Mouse (Mus musculus) midbrain, embryonic 14.5 days (tissue): Measurements from ENCODE around the gene Olfr66. TPM values are rescaled to one million over a fixed set of nuclear protein-coding genes. Genes with fewer than 3 reads are reported as not detected.
A peak's percentile ranks its signal among the peaks of the same experiment; 100 is the strongest.

Experiments used
- ATAC-seq: fragments of 200-750 bp; cut with Nextera tagmentation; 2 replicates; pipeline ENCODE4 v1.8.0; 2017; ENCODE audit warnings: moderate number of reproducible peaks, moderate library complexity; ENCODE audit not compliant: low FRiP score, low TSS enrichment
- DNase-seq: peaks from one replicate; pipeline ENCODE4 v3.0.0-alpha.2; 2015
- H3K27ac ChIP-seq: fragments of 300-500 bp; sonication (generic); replicated peaks from 2 replicates; pipeline ENCODE4 v1.5.1; 2014; ENCODE audit warnings: mild to moderate bottlenecking, low read depth, low read length, moderate library complexity
- H3K27me3 ChIP-seq: fragments of 300-500 bp; sonication (generic); 2 replicates; pipeline ENCODE4 v1.6.1; 2014; ENCODE audit warnings: low read length, control low read depth, mixed read lengths; ENCODE audit not compliant: control insufficient read depth, insufficient read depth
- H3K36me3 ChIP-seq: fragments of 300-500 bp; sonication (generic); 2 replicates; pipeline ENCODE4 v1.6.1; 2014; ENCODE audit warnings: low read length, control low read depth; ENCODE audit not compliant: control insufficient read depth, insufficient read depth
- H3K4me1 ChIP-seq: fragments of 300-500 bp; sonication (generic); 2 replicates; pipeline ENCODE4 v1.6.1; 2014; ENCODE audit warnings: mild to moderate bottlenecking, antibody characterized with exemption, low read length, control low read depth; ENCODE audit not compliant: control insufficient read depth, insufficient read depth
- H3K4me2 ChIP-seq: fragments of 300-500 bp; sonication (generic); 2 replicates; pipeline ENCODE4 v1.6.1; 2014; ENCODE audit warnings: mild to moderate bottlenecking, low read length, moderate library complexity
- H3K4me3 ChIP-seq: fragments of 300-500 bp; sonication (generic); replicated peaks from 2 replicates; pipeline ENCODE4 v1.5.1; 2014; ENCODE audit warnings: low read depth, low read length
- H3K9ac ChIP-seq: fragments of 300-500 bp; sonication (generic); replicated peaks from 2 replicates; pipeline ENCODE4 v1.6.1; 2014; ENCODE audit warnings: mild to moderate bottlenecking, low read length, moderate library complexity
- H3K9me3 ChIP-seq: fragments of 300-500 bp; sonication (generic); 2 replicates; pipeline ENCODE4 v1.6.1; 2016; ENCODE audit warnings: low read length, control low read depth, mixed read lengths; ENCODE audit not compliant: control insufficient read depth
- WGBS: fragments of 180-500 bp; shearing (Covaris S2); extraction: QIAGEN DNeasy Blood & Tissue Kit; methylation state at CpG from one replicate; pipeline ENCODE4 v1.1.7; 2014; 5-methylcytosine and 5-hydroxymethylcytosine counted together
- polyA plus RNA-seq: library from polyadenylated mRNA; unstranded; fragments of >200 nt; fragmentation: Nextera tagmentation; extraction: Ambion mirVana; gene quantifications from 2 replicates; pipeline ENCODE4 v1.2.1, GENCODE M21; 2014

The Olfr66 gene
- not detected in 2 replicates for polyA plus RNA-seq

GRCm38 (mm10) chr7:103886152-103886551, at the start of gene Olfr66:
Olfr66 (minus strand) TSS chr7:103886252.
- no peak for ATAC-seq
- no peak within 1 kb of the TSS for H3K4me3 ChIP-seq
- H3K9me3 ChIP-seq, result no peaks in the 10 kb centered on the region
- no peak within 1 kb of the TSS for H3K9ac ChIP-seq
- no peak within 1 kb of the TSS for H3K4me2 ChIP-seq
- no peak for DNase-seq
- no peaks in the 10 kb centered on the region for H3K36me3 ChIP-seq
- no peak within 1 kb of the TSS for H3K27ac ChIP-seq
- H3K27me3 ChIP-seq, result no peaks in the 10 kb centered on the region
- H3K4me1 ChIP-seq, result no peaks in the 10 kb centered on the region

DNA sequence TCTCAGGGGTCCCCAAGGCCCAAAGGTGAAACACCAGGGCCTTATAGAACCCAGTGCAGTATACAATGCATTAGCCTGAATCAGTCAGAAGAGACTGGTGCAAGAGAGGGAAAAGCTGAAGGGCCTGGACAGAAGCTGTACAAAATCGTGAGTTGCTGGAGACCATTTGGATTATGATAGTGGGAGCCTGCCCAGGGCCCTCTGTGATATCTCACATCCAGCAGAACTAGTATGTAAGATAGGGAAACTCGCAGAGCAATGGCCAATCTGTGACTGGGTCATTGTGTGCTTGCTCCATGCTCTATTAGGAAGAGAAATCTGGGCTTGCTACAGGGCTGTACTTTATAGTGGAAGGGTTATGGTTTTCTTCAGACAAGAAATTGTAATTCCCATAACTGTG, 48.2 kb upstream of the Olfr66 start, which contains the start of gene Olfr632:
Gene Olfr632, plus strand, starts transcription at position 84 of the 400 bp plus-strand sequence.
- no peak within 1 kb of the TSS for H3K4me2 ChIP-seq
- no peak for ATAC-seq
- no peak within 1 kb of the TSS for H3K27ac ChIP-seq
- 67% methylated on average over 2 of the region's 2 CpGs for WGBS
- H3K9me3 ChIP-seq, result no peaks in the 10 kb centered on the region
- no peak within 1 kb of the TSS for H3K9ac ChIP-seq
- H3K36me3 ChIP-seq, result no peaks in the 10 kb centered on the region
- no peaks in the 10 kb centered on the region for H3K4me1 ChIP-seq
- H3K4me3 ChIP-seq, result no peak within 1 kb of the TSS
- no peak for DNase-seq
- no peaks in the 10 kb centered on the region for H3K27me3 ChIP-seq

- H3K27me3 ChIP-seq, result no peaks in the 10 kb centered on the region
- no peak for DNase-seq
- H3K4me2 ChIP-seq, result no peak within 1 kb of the TSS
- no peaks in the 10 kb centered on the region for H3K9me3 ChIP-seq
- H3K36me3 ChIP-seq, result no peaks in the 10 kb centered on the region
- no peak for ATAC-seq
- H3K4me3 ChIP-seq, result no peak within 1 kb of the TSS
- H3K27ac ChIP-seq, result no peak within 1 kb of the TSS
- H3K4me1 ChIP-seq, result no peaks in the 10 kb centered on the region
- H3K9ac ChIP-seq, result no peak within 1 kb of the TSS
Observed at GRCm38 (mm10) chr7:103928525-103928924, 42.5 kb upstream of the Olfr66 start, which contains the start of gene Olfr631. Olfr631 (plus strand) TSS chr7:103928825.

GRCm38 (mm10) chr7:103915338-103915737, 29.3 kb upstream of the Olfr66 start:
- H3K27ac ChIP-seq, result no peak overlapping the region
- no peaks in the 10 kb centered on the region for H3K27me3 ChIP-seq
- no peaks in the 10 kb centered on the region for H3K9me3 ChIP-seq
- DNase-seq, result no peak
- H3K4me1 ChIP-seq, result no peaks in the 10 kb centered on the region
- no peak overlapping the region for H3K9ac ChIP-seq
- no peak for ATAC-seq
- H3K4me2 ChIP-seq, result no peak overlapping the region
- H3K4me3 ChIP-seq, result no peak overlapping the region
- H3K36me3 ChIP-seq, result no peaks in the 10 kb centered on the region

DNA sequence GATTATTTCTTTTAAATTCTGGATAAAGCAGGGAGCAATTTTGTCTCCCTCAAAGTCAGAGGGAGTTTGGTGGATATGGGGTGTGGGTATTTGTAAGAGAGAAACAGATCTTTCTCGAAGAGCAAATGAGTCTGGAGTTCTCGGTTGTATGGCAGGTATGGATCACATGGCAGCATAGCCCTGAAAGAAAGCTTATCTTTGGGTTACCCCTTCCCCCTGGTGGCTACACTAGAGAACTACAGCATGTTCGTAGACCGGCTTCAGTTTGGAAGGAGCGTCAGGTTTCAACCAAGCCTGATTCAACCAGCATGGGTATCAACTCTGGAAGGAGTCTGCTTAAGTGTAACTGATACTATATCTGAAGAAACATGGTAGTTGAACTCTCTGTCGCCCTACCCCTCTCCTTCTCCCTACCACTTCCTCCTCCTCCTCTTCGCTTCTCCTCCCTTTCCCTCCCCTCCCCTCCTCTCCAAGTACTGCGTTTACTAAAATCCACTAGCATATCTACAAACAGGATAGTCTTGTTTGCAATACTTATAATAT, 27.0 kb upstream of the Olfr66 start:
- H3K4me2 ChIP-seq, result no peak overlapping the region
- no peak overlapping the region for H3K9ac ChIP-seq
- no peak for ATAC-seq
- H3K27ac ChIP-seq, result no peak overlapping the region
- no peaks in the 10 kb centered on the region for H3K36me3 ChIP-seq
- H3K27me3 ChIP-seq, result no peaks in the 10 kb centered on the region
- no peak overlapping the region for H3K4me3 ChIP-seq
- 48% methylated on average over 8 of the region's 8 CpGs for WGBS
- H3K9me3 ChIP-seq, result no peaks in the 10 kb centered on the region
- DNase-seq, result peak; percentile 2
- no peaks in the 10 kb centered on the region for H3K4me1 ChIP-seq

DNA sequence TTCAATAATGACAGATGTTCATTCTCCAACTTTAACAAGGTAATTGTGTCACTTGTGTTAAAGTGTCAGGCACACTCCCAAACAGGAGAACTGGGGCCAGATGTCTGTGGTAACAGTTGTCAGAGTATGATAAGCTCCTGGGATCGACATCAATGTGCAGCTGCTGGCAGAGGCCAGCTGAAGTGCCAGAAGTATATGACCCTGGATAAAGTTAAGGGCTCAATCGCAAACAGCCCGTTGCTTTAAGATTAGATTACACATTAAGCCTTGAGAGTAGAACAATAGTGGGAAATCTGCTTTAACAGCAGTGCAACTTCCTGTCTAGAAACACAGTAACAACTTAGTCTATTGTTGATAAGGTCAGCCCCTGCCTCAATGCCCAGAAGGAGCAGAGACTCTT, 24.0 kb upstream of the Olfr66 start:
- WGBS, result 68% methylated on average over 3 of the region's 3 CpGs
- Histone ChIP-seq H3K36me3 (no peaks in the 10 kb centered on the region), H3K4me2 (no peak overlapping the region), H3K27ac (no peak overlapping the region), H3K27me3 (no peaks in the 10 kb centered on the region), H3K9ac (no peak overlapping the region), H3K4me1 (no peaks in the 10 kb centered on the region), H3K4me3 (no peak overlapping the region), H3K9me3 (no peaks in the 10 kb centered on the region)
- DNase-seq (no peak), ATAC-seq (no peak)

DNA sequence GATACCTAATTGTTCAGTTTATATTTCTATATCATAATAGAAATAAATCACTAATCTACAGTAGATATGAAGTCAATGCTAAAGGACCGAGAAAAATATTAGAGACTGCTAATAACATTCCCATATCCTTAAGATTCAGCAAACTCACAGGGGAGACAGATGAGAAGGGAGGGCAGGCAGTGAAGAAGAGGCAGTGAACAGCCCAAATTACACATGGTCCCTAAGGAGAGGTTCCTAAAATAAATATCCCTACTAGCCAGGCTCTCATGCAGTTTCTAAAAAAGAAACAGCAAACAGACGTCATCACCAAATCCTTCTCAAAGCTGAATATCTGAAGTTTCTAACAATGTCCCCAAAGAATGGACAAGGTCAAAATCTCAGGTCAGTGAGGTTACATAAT, 17.1 kb upstream of the Olfr66 start, which contains the start of gene Olfr65:
Gene Olfr65, plus strand, starts transcription at position 301 of the 400 bp plus-strand sequence.
- H3K4me1 ChIP-seq, result no peaks in the 10 kb centered on the region
- no peak within 1 kb of the TSS for H3K4me3 ChIP-seq
- H3K9me3 ChIP-seq, result no peaks in the 10 kb centered on the region
- H3K27ac ChIP-seq, result no peak within 1 kb of the TSS
- no peak for DNase-seq
- no peaks in the 10 kb centered on the region for H3K36me3 ChIP-seq
- no peak within 1 kb of the TSS for H3K4me2 ChIP-seq
- 83% methylated on average over 2 of the region's 2 CpGs for WGBS
- no peak within 1 kb of the TSS for H3K9ac ChIP-seq
- no peaks in the 10 kb centered on the region for H3K27me3 ChIP-seq
- ATAC-seq, result no peak

DNA sequence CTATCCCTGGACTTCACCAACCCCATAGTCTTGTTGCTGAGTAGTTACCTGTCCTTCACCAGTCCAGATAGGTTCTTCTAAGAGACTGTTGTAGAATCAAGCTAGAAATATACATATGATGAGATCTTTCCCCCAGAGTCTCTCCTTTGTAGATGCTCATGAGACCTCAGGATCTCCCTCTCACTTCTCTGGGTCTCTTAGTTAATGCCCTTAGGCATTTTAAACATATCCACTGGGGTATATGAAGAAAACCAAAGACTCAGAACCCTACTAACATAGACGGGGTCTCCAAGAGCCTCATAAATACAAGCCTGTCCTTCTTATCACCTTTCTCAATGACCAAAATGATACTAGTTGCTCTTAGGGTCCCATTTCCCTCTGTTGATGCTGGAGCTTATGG, 8.3 kb upstream of the Olfr66 start, which contains the start of gene Olfr64:
Gene Olfr64, minus strand, starts transcription at position 101 of the 400 bp plus-strand sequence.
- DNase-seq, result no peak
- H3K27ac ChIP-seq, result no peak within 1 kb of the TSS
- no peaks in the 10 kb centered on the region for H3K36me3 ChIP-seq
- 68% methylated on average over 1 of the region's 1 CpGs for WGBS
- H3K4me2 ChIP-seq, result no peak within 1 kb of the TSS
- ATAC-seq, result no peak
- no peaks in the 10 kb centered on the region for H3K9me3 ChIP-seq
- H3K4me1 ChIP-seq, result no peaks in the 10 kb centered on the region
- H3K27me3 ChIP-seq, result no peaks in the 10 kb centered on the region
- H3K4me3 ChIP-seq, result no peak within 1 kb of the TSS
- H3K9ac ChIP-seq, result no peak within 1 kb of the TSS

GRCm38 (mm10) chr7:103877093-103877492, 9.0 kb downstream of the Olfr66 start:
- Histone ChIP-seq H3K36me3 (no peaks in the 10 kb centered on the region), H3K4me1 (no peaks in the 10 kb centered on the region), H3K9me3 (no peaks in the 10 kb centered on the region), H3K27ac (no peak overlapping the region), H3K4me3 (no peak overlapping the region), H3K4me2 (no peak overlapping the region), H3K9ac (no peak overlapping the region), H3K27me3 (no peaks in the 10 kb centered on the region)
- DNase-seq, result no peak
- 83% methylated on average over 2 of the region's 2 CpGs for WGBS
- no peak for ATAC-seq
